Mouse (Mus musculus): ENCODE data around the gene Slc38a2. TPM values are rescaled to one million over a fixed set of nuclear protein-coding genes. Genes with fewer than 3 reads are reported as not detected.
A peak's percentile ranks its signal among the peaks of the same experiment; 100 is the strongest.

Gene Slc38a2
- total and polyA plus RNA-seq, 3 experiments = 59.3 to 209 (median 149) TPM

DNA sequence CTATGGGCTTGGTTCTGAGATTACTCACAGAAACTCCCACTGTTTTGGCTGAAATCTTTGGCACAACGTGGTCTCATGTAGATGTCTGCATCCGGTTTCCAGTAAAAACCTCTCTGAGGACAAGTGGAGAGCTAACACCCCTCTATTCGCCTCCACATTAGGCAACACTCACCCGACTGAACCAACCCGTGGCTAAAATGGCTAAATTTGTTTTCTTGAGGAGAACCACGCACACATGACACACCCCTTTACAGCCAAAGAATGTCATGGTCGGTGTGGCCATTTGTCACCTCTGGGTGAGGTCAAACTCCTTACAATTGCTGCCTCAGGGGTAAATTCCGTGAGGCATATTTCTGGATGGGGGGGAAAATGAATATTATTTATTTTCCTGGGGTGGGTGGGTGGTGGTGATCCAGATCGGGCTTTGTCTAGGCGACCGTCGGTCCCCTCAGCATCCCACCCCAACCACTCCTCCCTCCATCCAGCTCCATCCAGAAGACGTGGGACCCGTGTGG is 9.5 kb upstream of the Slc38a2 start:
- H3K4me3 ChIP-seq = peak overlapping the region; percentile 76
- H3K79me2 ChIP-seq (replicated peaks; ENCODE audit: control insufficient read depth, insufficient read depth, low read length) = no peaks in the 10 kb centered on the region
- peaks cover 4% of the 10 kb centered on the region for H3K36me3 ChIP-seq (ENCODE audit: control insufficient read depth, insufficient read depth, low read length)
- peak in 1 of 2 experiments; percentile 20 for DNase-seq
- intact Hi-C loops (cut with DNase I) = no loop called here
- WGBS = 23% methylated on average over 14 of the region's 14 CpGs
- no peaks in the 10 kb centered on the region for H3K27me3 ChIP-seq (ENCODE audit: control insufficient read depth, insufficient read depth, low read length)
- H3K27ac ChIP-seq = peak overlapping the region; percentile 96
- H3K9ac ChIP-seq (ENCODE audit: low read depth, low read length) = peak overlapping the region; percentile 75
- H3K4me1 ChIP-seq (ENCODE audit: control insufficient read depth, insufficient read depth, low read length) = peaks cover 1% of the 10 kb centered on the region; the same call in 1 of the 2 replicates
- TF ChIP-seq CTCF (IDR thresholded peaks at IDR 0.05) = no peak
- no peak for TF ChIP-seq EP300 (IDR thresholded peaks at IDR 0.05; ENCODE audit: insufficient read depth, low read depth, low read length)
- TF ChIP-seq POLR2A (IDR thresholded peaks at IDR 0.05; ENCODE audit: insufficient read depth, low read depth, low read length) = no peak

DNA sequence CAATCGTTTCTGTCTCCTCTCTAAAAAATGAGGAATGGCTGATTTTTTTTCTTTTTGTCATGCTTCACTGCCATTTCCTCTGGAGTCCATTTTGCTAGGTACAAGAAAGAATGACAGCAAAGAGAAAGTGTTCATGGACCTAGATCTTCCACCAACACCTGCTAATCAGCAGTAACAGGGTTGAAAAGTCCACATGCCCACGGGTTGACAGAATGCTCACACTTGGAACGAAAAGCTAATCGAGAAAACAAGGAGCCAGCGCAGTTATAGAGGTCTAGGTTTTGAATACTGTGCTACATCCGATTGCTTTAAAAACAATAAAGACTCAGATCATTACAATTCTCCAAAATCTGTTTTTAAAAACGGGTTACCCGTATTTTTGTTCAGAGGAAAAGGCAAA is 8.9 kb upstream of the Slc38a2 start:
- Histone ChIP-seq H3K27me3 (ENCODE audit: control insufficient read depth, insufficient read depth, low read length) (no peaks in the 10 kb centered on the region), H3K4me3 (no peak overlapping the region), H3K4me1 (ENCODE audit: control insufficient read depth, insufficient read depth, low read length) (peaks cover 1% of the 10 kb centered on the region; the same call in 1 of the 2 replicates), H3K9ac (ENCODE audit: low read depth, low read length) (no peak overlapping the region), H3K27ac (no peak overlapping the region), H3K36me3 (ENCODE audit: control insufficient read depth, insufficient read depth, low read length) (peaks cover 4% of the 10 kb centered on the region), H3K79me2 (replicated peaks; ENCODE audit: control insufficient read depth, insufficient read depth, low read length) (no peaks in the 10 kb centered on the region)
- 88% methylated on average over 8 of the region's 8 CpGs for WGBS
- no peak for DNase-seq
- intact Hi-C loops (cut with DNase I) = no loop called here
- no peak for TF ChIP-seq POLR2A (IDR thresholded peaks at IDR 0.05; ENCODE audit: insufficient read depth, low read depth, low read length)
- no peak for TF ChIP-seq EP300 (IDR thresholded peaks at IDR 0.05; ENCODE audit: insufficient read depth, low read depth, low read length)
- TF ChIP-seq CTCF (IDR thresholded peaks at IDR 0.05) = no peak

DNA sequence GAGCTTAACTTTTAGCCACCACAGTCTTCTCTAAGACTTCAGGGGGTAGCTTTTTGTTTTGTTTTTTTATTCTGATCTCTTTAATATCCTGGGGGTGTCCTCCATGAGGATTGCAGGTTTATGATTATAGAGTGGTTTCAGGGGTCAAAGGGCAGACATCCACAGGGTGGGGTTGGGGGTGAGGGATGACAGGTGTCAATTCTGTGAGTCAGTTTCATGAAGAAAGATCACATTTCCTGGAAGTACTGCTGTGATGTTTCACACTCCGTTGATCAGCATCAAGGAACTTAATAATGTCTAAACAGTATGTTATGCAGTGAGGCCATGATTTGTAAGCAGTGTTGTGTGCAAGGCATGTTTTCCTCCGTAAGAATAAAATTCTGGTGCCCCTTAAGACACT is 8.4 kb upstream of the Slc38a2 start:
- 81% methylated on average over 2 of the region's 2 CpGs for WGBS
- Histone ChIP-seq H3K4me1 (ENCODE audit: control insufficient read depth, insufficient read depth, low read length) (peaks cover 1% of the 10 kb centered on the region; the same call in 1 of the 2 replicates), H3K79me2 (replicated peaks; ENCODE audit: control insufficient read depth, insufficient read depth, low read length) (no peaks in the 10 kb centered on the region), H3K36me3 (ENCODE audit: control insufficient read depth, insufficient read depth, low read length) (peaks cover 4% of the 10 kb centered on the region), H3K9ac (ENCODE audit: low read depth, low read length) (no peak overlapping the region), H3K27me3 (ENCODE audit: control insufficient read depth, insufficient read depth, low read length) (no peaks in the 10 kb centered on the region), H3K4me3 (no peak overlapping the region), H3K27ac (no peak overlapping the region)
- intact Hi-C loops (cut with DNase I) = no loop called here
- DNase-seq = no peak
- TF ChIP-seq CTCF (IDR thresholded peaks at IDR 0.05) (no peak), POLR2A (IDR thresholded peaks at IDR 0.05; ENCODE audit: insufficient read depth, low read depth, low read length) (no peak), EP300 (IDR thresholded peaks at IDR 0.05; ENCODE audit: insufficient read depth, low read depth, low read length) (no peak)

DNA sequence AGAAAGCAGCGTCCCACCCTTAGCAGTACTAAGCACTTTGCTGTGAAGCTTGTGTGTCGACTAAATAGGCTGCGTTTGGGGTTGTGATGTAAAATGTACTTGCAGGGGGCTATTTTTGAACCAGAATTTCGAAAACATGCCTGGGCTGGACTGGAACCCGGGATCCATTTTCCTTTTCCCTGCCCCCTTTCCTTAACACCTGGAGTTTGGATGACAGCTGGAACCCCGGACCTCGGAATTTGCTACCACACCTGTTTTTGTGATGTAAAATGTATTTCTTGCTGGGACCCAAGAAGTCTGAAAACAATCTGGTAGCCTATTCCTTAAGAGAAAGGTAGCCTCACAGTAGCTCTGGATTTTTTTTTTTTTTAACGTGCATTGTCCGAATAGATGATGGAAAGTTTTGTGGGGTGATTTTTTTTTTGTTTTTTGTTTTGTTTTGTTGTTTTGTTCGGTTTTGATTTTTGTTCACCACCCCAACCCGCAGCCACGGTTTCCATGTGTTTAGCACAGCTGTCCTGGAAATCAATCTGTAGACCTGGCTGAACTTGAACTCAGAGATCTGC is 3.0 kb upstream of the Slc38a2 start:
- Histone ChIP-seq H3K27me3 (ENCODE audit: control insufficient read depth, insufficient read depth, low read length) (no peaks in the 10 kb centered on the region), H3K79me2 (replicated peaks; ENCODE audit: control insufficient read depth, insufficient read depth, low read length) (no peaks in the 10 kb centered on the region), H3K36me3 (ENCODE audit: control insufficient read depth, insufficient read depth, low read length) (peaks cover 5% of the 10 kb centered on the region), H3K4me3 (no peak overlapping the region), H3K9ac (ENCODE audit: low read depth, low read length) (no peak overlapping the region), H3K4me1 (ENCODE audit: control insufficient read depth, insufficient read depth, low read length) (no peaks in the 10 kb centered on the region), H3K27ac (no peak overlapping the region)
- DNase-seq = no peak
- WGBS = 90% methylated on average over 12 of the region's 12 CpGs
- TF ChIP-seq EP300 (IDR thresholded peaks at IDR 0.05; ENCODE audit: insufficient read depth, low read depth, low read length) (no peak), CTCF (IDR thresholded peaks at IDR 0.05) (no peak), POLR2A (IDR thresholded peaks at IDR 0.05; ENCODE audit: insufficient read depth, low read depth, low read length) (no peak)
- intact Hi-C loops (cut with DNase I) = loop anchor here (5.0 kb wide), 1 partner anchor 40 kb away; no protein-coding TSS in a partner anchor

DNA sequence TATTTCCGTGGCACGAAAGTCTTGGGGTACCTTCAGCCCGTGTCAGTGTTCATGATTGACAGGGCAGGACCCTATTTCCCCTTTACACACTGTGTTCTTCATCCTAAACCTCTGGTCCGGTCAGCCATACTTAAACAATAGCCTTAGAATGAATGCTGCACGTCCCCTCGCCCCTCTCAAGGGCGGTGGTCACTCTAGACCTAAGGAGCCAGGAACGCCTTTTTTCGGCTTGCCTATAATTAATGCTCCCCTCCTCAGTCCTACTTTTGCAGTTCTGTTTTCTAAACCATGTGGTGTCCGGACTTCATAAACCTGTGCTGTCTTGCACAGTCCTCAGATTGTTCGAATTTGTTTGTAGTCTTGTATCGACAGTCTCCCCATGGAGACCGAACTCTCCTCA is 1.2 kb upstream of the Slc38a2 start:
- no peak for DNase-seq
- H3K9ac ChIP-seq (ENCODE audit: low read depth, low read length) = no peak overlapping the region
- peaks cover 20% of the 10 kb centered on the region for H3K36me3 ChIP-seq (ENCODE audit: control insufficient read depth, insufficient read depth, low read length)
- TF ChIP-seq POLR2A (IDR thresholded peaks at IDR 0.05; ENCODE audit: insufficient read depth, low read depth, low read length) (no peak), CTCF (IDR thresholded peaks at IDR 0.05) (no peak), EP300 (IDR thresholded peaks at IDR 0.05; ENCODE audit: insufficient read depth, low read depth, low read length) (no peak)
- 51% methylated on average over 13 of the region's 13 CpGs for WGBS
- H3K4me3 ChIP-seq = no peak overlapping the region; the same call in 1 of the 2 replicates
- peaks cover 1% of the 10 kb centered on the region for H3K4me1 ChIP-seq (ENCODE audit: control insufficient read depth, insufficient read depth, low read length)
- no peaks in the 10 kb centered on the region for H3K79me2 ChIP-seq (replicated peaks; ENCODE audit: control insufficient read depth, insufficient read depth, low read length)
- intact Hi-C loops (cut with DNase I) = loop anchor here (2.0 to 5.0 kb wide), 2 partner anchors 42 to 236 kb away; no protein-coding TSS in a partner anchor
- H3K27ac ChIP-seq = peak overlapping the region; percentile 99
- H3K27me3 ChIP-seq (ENCODE audit: control insufficient read depth, insufficient read depth, low read length) = no peaks in the 10 kb centered on the region
